Mouse (Mus musculus): ENCODE data around the gene Tcf20. TPM values are rescaled to one million over a fixed set of nuclear protein-coding genes. Genes with fewer than 3 reads are reported as not detected.

Tcf20 gene
- total RNA-seq, 1 experiment, result 143 TPM

DNA sequence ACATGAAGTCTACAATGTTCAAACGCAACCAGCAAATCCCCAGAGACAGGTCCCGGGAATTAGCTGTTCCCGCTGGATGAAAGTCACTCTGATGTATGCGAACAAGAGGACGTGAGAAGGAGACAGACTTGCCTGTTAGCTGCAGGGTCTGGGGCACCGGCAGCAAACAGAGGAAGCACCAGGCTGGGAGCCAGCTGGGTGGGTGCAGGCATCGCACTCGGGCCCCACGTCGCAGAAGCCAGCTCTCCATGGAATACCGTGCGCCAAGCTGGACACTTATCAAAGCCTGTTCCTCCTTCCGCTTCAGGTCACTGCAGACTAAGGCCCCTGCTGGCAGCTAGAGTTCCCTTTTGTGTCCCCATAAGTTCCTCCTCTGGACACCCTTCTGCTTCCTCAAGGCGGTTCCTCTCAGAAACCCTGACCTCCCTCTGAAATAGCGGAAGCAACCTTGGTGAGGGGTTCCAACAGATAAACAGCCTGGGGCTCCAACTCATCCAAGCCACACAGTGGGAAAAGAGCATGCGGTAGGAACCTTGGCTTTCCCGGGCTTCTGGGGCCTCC, 45.4 kb upstream of the Tcf20 start, which contains the start of gene Nfam1:
Gene Nfam1, minus strand, starts transcription at position 326 of the 561 bp plus-strand sequence.
- in situ Hi-C loops (cut with MboI; ENCODE audit: low sequenced_read_pairs in 2 of 2, unreplicated experiment in 2 of 2), result no loop called here
- Histone ChIP-seq H3K9me3 (ENCODE audit: control insufficient read depth, insufficient read depth, low read depth, low read length) (no peaks in the 10 kb centered on the region), H3K27ac (ENCODE audit: insufficient read depth, low read depth, low read length, poor library complexity, severe bottlenecking) (no peak within 1 kb of the TSS), H3K36me3 (ENCODE audit: control insufficient read depth, insufficient read depth, low read length, poor library complexity, severe bottlenecking) (no peaks in the 10 kb centered on the region), H3K4me1 (ENCODE audit: control insufficient read depth in 2 of 2, insufficient read depth in 2 of 2, low read length in 2 of 2, poor library complexity in 1 of 2) (peaks cover 0 to 16% of the 10 kb centered on the region in 2 experiments; a peak in 2 of 4 replicates), H3K4me3 (ENCODE audit: insufficient read depth in 1 of 2, low read depth in 1 of 2, low read length in 2 of 2, poor library complexity in 1 of 2, severe bottlenecking in 1 of 2) (no peak within 1 kb of the TSS; a peak in 1 of 4 replicates), H3K9ac (ENCODE audit: insufficient read depth, low read depth, low read length, poor library complexity, severe bottlenecking) (no peak within 1 kb of the TSS)
- no peak for TF ChIP-seq HCFC1 (IDR thresholded peaks at IDR 0.05; ENCODE audit: borderline replicate concordance, insufficient read depth, low read length)
- no peak for TF ChIP-seq CHD2 (IDR thresholded peaks at IDR 0.05; ENCODE audit: low read depth, low read length)
- TF ChIP-seq ZC3H11A (IDR thresholded peaks at IDR 0.05; ENCODE audit: borderline replicate concordance, low read depth, low read length), result no peak
- TF ChIP-seq MAFK (IDR thresholded peaks at IDR 0.05; ENCODE audit: insufficient read depth, low read depth, low read length), result no peak
- no peak for TF ChIP-seq ZNF384 (IDR thresholded peaks at IDR 0.05; ENCODE audit: low read depth, low read length)
- no peak for DNase-seq (ENCODE audit: low read depth, low spot score)

GRCm38 (mm10) chr15:83030884-83031283, 43.2 kb upstream of the Tcf20 start:
- no peak for DNase-seq (ENCODE audit: low read depth, low spot score)
- H3K27ac ChIP-seq (ENCODE audit: insufficient read depth, low read depth, low read length, poor library complexity, severe bottlenecking), result no peak overlapping the region
- TF ChIP-seq HCFC1 (IDR thresholded peaks at IDR 0.05; ENCODE audit: borderline replicate concordance, insufficient read depth, low read length) (no peak), ZNF384 (IDR thresholded peaks at IDR 0.05; ENCODE audit: low read depth, low read length) (no peak), ZC3H11A (IDR thresholded peaks at IDR 0.05; ENCODE audit: borderline replicate concordance, low read depth, low read length) (no peak), CHD2 (IDR thresholded peaks at IDR 0.05; ENCODE audit: low read depth, low read length) (no peak), MAFK (IDR thresholded peaks at IDR 0.05; ENCODE audit: insufficient read depth, low read depth, low read length) (no peak)
- in situ Hi-C loops (cut with MboI; ENCODE audit: low sequenced_read_pairs in 2 of 2, unreplicated experiment in 2 of 2), result no loop called here
- H3K4me3 ChIP-seq (ENCODE audit: insufficient read depth in 1 of 2, low read depth in 1 of 2, low read length in 2 of 2, poor library complexity in 1 of 2, severe bottlenecking in 1 of 2), result no peak overlapping the region
- peaks cover 2 to 14% of the 10 kb centered on the region in 2 experiments; a peak in 3 of 4 replicates for H3K4me1 ChIP-seq (ENCODE audit: control insufficient read depth in 2 of 2, insufficient read depth in 2 of 2, low read length in 2 of 2, poor library complexity in 1 of 2)
- no peaks in the 10 kb centered on the region for H3K36me3 ChIP-seq (ENCODE audit: control insufficient read depth, insufficient read depth, low read length, poor library complexity, severe bottlenecking)
- H3K9me3 ChIP-seq (ENCODE audit: control insufficient read depth, insufficient read depth, low read depth, low read length), result no peaks in the 10 kb centered on the region
- no peak overlapping the region for H3K9ac ChIP-seq (ENCODE audit: insufficient read depth, low read depth, low read length, poor library complexity, severe bottlenecking)

GRCm38 (mm10) chr15:83029725-83030718, 42.4 kb upstream of the Tcf20 start:
- Histone ChIP-seq H3K4me1 (ENCODE audit: control insufficient read depth in 2 of 2, insufficient read depth in 2 of 2, low read length in 2 of 2, poor library complexity in 1 of 2) (peaks cover 2 to 10% of the 10 kb centered on the region in 2 experiments; a peak in 3 of 4 replicates), H3K9ac (ENCODE audit: insufficient read depth, low read depth, low read length, poor library complexity, severe bottlenecking) (no peak overlapping the region), H3K4me3 (ENCODE audit: insufficient read depth in 1 of 2, low read depth in 1 of 2, low read length in 2 of 2, poor library complexity in 1 of 2, severe bottlenecking in 1 of 2) (no peak overlapping the region), H3K36me3 (ENCODE audit: control insufficient read depth, insufficient read depth, low read length, poor library complexity, severe bottlenecking) (no peaks in the 10 kb centered on the region), H3K9me3 (ENCODE audit: control insufficient read depth, insufficient read depth, low read depth, low read length) (no peaks in the 10 kb centered on the region), H3K27ac (ENCODE audit: insufficient read depth, low read depth, low read length, poor library complexity, severe bottlenecking) (no peak overlapping the region)
- TF ChIP-seq ZC3H11A (IDR thresholded peaks at IDR 0.05; ENCODE audit: borderline replicate concordance, low read depth, low read length) (no peak), MAFK (IDR thresholded peaks at IDR 0.05; ENCODE audit: insufficient read depth, low read depth, low read length) (no peak), CHD2 (IDR thresholded peaks at IDR 0.05; ENCODE audit: low read depth, low read length) (no peak), HCFC1 (IDR thresholded peaks at IDR 0.05; ENCODE audit: borderline replicate concordance, insufficient read depth, low read length) (no peak), ZNF384 (IDR thresholded peaks at IDR 0.05; ENCODE audit: low read depth, low read length) (no peak)
- in situ Hi-C loops (cut with MboI; ENCODE audit: low sequenced_read_pairs in 2 of 2, unreplicated experiment in 2 of 2), result no loop called here
- no peak for DNase-seq (ENCODE audit: low read depth, low spot score)

DNA sequence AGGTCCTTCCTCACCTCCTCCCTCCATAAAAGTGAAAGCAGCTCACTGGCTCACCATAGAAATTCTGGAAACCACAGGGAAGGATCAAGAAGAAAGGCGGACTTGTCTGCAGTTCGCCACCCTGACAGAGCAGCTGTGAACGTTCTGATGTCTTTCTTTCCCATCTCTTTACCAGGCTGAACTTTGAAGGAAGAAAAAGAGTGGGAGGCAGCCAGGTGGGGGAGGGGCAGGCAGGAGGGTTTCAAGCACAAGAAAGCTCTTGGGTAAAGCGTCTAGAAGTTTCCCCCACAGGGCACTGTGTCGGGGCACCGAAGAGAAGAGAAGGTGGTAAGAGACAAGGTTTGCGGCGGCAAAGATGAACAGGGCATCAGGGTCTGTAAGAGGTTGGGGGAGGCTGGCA, 38.5 kb upstream of the Tcf20 start:
- in situ Hi-C loops (cut with MboI; ENCODE audit: low sequenced_read_pairs in 2 of 2, unreplicated experiment in 2 of 2), result no loop called here
- Histone ChIP-seq H3K4me3 (ENCODE audit: insufficient read depth in 1 of 2, low read depth in 1 of 2, low read length in 2 of 2, poor library complexity in 1 of 2, severe bottlenecking in 1 of 2) (no peak overlapping the region), H3K9me3 (ENCODE audit: control insufficient read depth, insufficient read depth, low read depth, low read length) (no peaks in the 10 kb centered on the region), H3K36me3 (ENCODE audit: control insufficient read depth, insufficient read depth, low read length, poor library complexity, severe bottlenecking) (no peaks in the 10 kb centered on the region), H3K27ac (ENCODE audit: insufficient read depth, low read depth, low read length, poor library complexity, severe bottlenecking) (no peak overlapping the region), H3K9ac (ENCODE audit: insufficient read depth, low read depth, low read length, poor library complexity, severe bottlenecking) (no peak overlapping the region), H3K4me1 (ENCODE audit: control insufficient read depth in 2 of 2, insufficient read depth in 2 of 2, low read length in 2 of 2, poor library complexity in 1 of 2) (peaks cover 0 to 2% of the 10 kb centered on the region in 2 experiments; a peak in 2 of 4 replicates)
- no peak for TF ChIP-seq HCFC1 (IDR thresholded peaks at IDR 0.05; ENCODE audit: borderline replicate concordance, insufficient read depth, low read length)
- no peak for TF ChIP-seq CHD2 (IDR thresholded peaks at IDR 0.05; ENCODE audit: low read depth, low read length)
- no peak for TF ChIP-seq ZNF384 (IDR thresholded peaks at IDR 0.05; ENCODE audit: low read depth, low read length)
- TF ChIP-seq ZC3H11A (IDR thresholded peaks at IDR 0.05; ENCODE audit: borderline replicate concordance, low read depth, low read length), result no peak
- TF ChIP-seq MAFK (IDR thresholded peaks at IDR 0.05; ENCODE audit: insufficient read depth, low read depth, low read length), result no peak
- DNase-seq (ENCODE audit: low read depth, low spot score), result no peak
